Mouse (Mus musculus): ENCODE measurements at regions not wholly inside any gene's neighbourhood (a gene's known extent, or its start where the extent isn't known, plus 50 kb on each side); places are given as distances from the start of the nearest gene placed in this dataset.

DNA sequence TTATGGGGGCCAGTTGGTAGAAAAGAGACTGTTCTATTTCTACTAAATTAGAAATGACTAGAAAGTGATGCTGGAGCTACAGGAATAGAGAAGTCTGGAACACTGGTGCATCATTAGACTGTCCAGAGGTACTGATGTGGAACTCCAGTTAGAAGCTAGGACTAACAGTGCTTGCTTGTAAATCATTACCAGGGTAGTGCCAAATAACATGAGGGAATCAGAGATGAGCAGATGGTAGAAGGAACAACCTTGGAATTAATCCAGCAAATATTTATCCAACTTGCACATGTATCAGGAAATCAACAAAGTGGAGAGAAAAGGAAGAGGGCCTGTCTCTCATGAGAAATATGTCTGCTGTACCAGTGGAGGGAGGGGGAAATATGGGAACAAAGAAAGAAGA lies 573.6 kb upstream of the Ddx18 start:
- TF ChIP-seq POLR2A (IDR thresholded peaks at IDR 0.05; ENCODE audit: extremely low read depth, insufficient read depth, low read length) = no peak
- TF ChIP-seq CTCF (IDR thresholded peaks at IDR 0.05; ENCODE audit: low read depth, low read length) = no peak

All from liver, adult 2 months (tissue).